Mouse (Mus musculus) urinary bladder, postnatal 25 days (tissue): ENCODE measurements around the gene Plxna4.

Experiments
- DNase-seq: peaks from one replicate; pipeline ENCODE4 v3.0.0; 2022; ENCODE audit warnings: low spot score

The Plxna4 gene

GRCm38 (mm10) chr6:32588056-32588671 lies at the start of gene Plxna4:
Gene Plxna4, minus strand, starts transcription at chr6:32588192.
- DNase-seq, result peak; percentile 52

- no peak for DNase-seq
Observed at GRCm38 (mm10) chr6:32637568-32638183, 49.7 kb upstream of the Plxna4 start.

GRCm38 (mm10) chr6:32610712-32611111 lies 22.7 kb upstream of the Plxna4 start:
- DNase-seq, result no peak

- DNase-seq, result no peak
Observed at GRCm38 (mm10) chr6:32606787-32607186, 18.8 kb upstream of the Plxna4 start.

- DNase-seq, result no peak
Observed at GRCm38 (mm10) chr6:32605581-32605980, 17.6 kb upstream of the Plxna4 start.

GRCm38 (mm10) chr6:32604901-32605300 lies 16.9 kb upstream of the Plxna4 start:
- no peak for DNase-seq

GRCm38 (mm10) chr6:32602130-32602529 lies 14.1 kb upstream of the Plxna4 start:
- no peak for DNase-seq

GRCm38 (mm10) chr6:32601306-32601705 lies 13.3 kb upstream of the Plxna4 start:
- DNase-seq, result no peak

- DNase-seq, result no peak
Observed at GRCm38 (mm10) chr6:32595591-32595990, 7.6 kb upstream of the Plxna4 start.

GRCm38 (mm10) chr6:32590979-32591758 lies 3.2 kb upstream of the Plxna4 start:
- DNase-seq, result peak; percentile 71

- DNase-seq, result no peak
Observed at GRCm38 (mm10) chr6:32589632-32590031, 1.6 kb upstream of the Plxna4 start.

GRCm38 (mm10) chr6:32587136-32588009 lies 619 bp downstream of the Plxna4 start:
- DNase-seq, result peak; percentile 8

- DNase-seq, result no peak
Observed at GRCm38 (mm10) chr6:32586821-32587135, 1.2 kb downstream of the Plxna4 start.

GRCm38 (mm10) chr6:32586390-32586789 lies 1.6 kb downstream of the Plxna4 start:
- no peak for DNase-seq

- DNase-seq, result no peak
Observed at GRCm38 (mm10) chr6:32585211-32585610, 2.8 kb downstream of the Plxna4 start.

GRCm38 (mm10) chr6:32584243-32584880 lies 3.6 kb downstream of the Plxna4 start:
- no peak for DNase-seq

- no peak for DNase-seq
Observed at GRCm38 (mm10) chr6:32583582-32583981, 4.4 kb downstream of the Plxna4 start.

- no peak for DNase-seq
Observed at GRCm38 (mm10) chr6:32571485-32571884, 16.5 kb downstream of the Plxna4 start.

GRCm38 (mm10) chr6:32570445-32570844 lies 17.5 kb downstream of the Plxna4 start:
- DNase-seq, result no peak

- DNase-seq, result no peak
Observed at GRCm38 (mm10) chr6:32569919-32570318, 18.1 kb downstream of the Plxna4 start.

- no peak for DNase-seq
Observed at GRCm38 (mm10) chr6:32546915-32547314, 41.1 kb downstream of the Plxna4 start.

- no peak for DNase-seq
Observed at GRCm38 (mm10) chr6:32544021-32544420, 44.0 kb downstream of the Plxna4 start.
